Mouse (Mus musculus): ENCODE measurements around the gene Pde4dip. TPM values are rescaled to one million over a fixed set of nuclear protein-coding genes. Genes with fewer than 3 reads are reported as not detected.
A peak's percentile ranks its signal among the peaks of the same experiment; 100 is the strongest.

Pde4dip gene
- polyA plus RNA-seq, 1 experiment: 56.2 TPM

DNA sequence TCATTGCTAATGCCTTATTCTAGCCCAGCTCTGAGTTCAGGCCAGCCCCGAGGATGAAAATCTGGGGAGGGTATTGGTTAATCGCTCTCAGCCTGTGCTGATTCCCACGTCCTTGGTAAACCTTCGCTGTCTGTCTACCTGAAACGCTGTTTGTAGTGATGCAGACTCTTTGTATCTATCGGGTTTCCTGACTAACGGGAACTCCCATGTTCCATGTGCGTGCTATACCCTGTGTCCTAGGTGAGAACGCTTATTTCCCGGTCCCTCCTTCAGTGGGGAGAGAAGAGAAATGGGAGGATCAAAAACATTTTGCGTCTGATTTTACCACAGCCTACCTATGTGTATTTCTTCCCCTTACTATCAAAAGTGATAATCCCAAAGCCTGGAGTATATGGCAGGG, 44.3 kb upstream of the Pde4dip start:
- Histone ChIP-seq H3K27ac (ENCODE audit: control insufficient read depth, insufficient read depth, low read length) (no peak overlapping the region), H3K27me3 (ENCODE audit: control insufficient read depth, insufficient read depth, low read length) (no peaks in the 10 kb centered on the region), H3K36me3 (ENCODE audit: control insufficient read depth, insufficient read depth, low read length) (no peaks in the 10 kb centered on the region), H3K4me1 (replicated peaks; ENCODE audit: control insufficient read depth, insufficient read depth, low read length) (peaks cover 26% of the 10 kb centered on the region), H3K4me3 (ENCODE audit: control insufficient read depth, insufficient read depth, low read length) (no peak overlapping the region)
- 12% methylated on average over 11 of the region's 11 CpGs for WGBS
- DNase-seq: no peak
- TF ChIP-seq CTCF (IDR thresholded peaks at IDR 0.05; ENCODE audit: borderline replicate concordance, control insufficient read depth, extremely low read depth, insufficient read depth, low read length, poor library complexity) (no peak), POLR2A (IDR thresholded peaks at IDR 0.05; ENCODE audit: control insufficient read depth, extremely low read depth, insufficient read depth, low read length, poor library complexity) (no peak)

DNA sequence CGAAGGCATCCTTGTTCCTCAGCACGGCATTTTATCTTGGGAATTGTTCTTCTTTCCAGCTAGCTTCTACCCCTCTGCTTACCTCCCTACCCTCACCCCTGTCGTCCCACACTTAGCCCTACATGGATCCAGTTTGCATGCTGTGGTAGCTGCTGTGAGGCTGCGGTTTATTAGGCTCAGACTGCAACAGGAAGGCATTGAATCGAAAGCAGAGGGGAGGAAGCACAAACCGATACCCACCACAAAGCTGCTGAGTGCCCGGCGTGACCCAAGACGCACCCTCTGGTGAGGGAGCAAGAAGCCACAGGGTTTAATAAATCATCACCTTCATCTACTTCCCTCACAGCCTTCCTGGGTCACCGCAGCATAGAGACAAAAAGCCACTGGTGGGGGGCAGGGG, 43.6 kb upstream of the Pde4dip start:
- Histone ChIP-seq H3K27me3 (ENCODE audit: control insufficient read depth, insufficient read depth, low read length) (no peaks in the 10 kb centered on the region), H3K36me3 (ENCODE audit: control insufficient read depth, insufficient read depth, low read length) (no peaks in the 10 kb centered on the region), H3K27ac (ENCODE audit: control insufficient read depth, insufficient read depth, low read length) (no peak overlapping the region), H3K4me1 (replicated peaks; ENCODE audit: control insufficient read depth, insufficient read depth, low read length) (peaks cover 23% of the 10 kb centered on the region), H3K4me3 (ENCODE audit: control insufficient read depth, insufficient read depth, low read length) (peak overlapping the region; percentile 32)
- WGBS: under 1% methylated on average over 10 of the region's 10 CpGs
- peak; percentile 30 for DNase-seq
- TF ChIP-seq POLR2A (IDR thresholded peaks at IDR 0.05; ENCODE audit: control insufficient read depth, extremely low read depth, insufficient read depth, low read length, poor library complexity): no peak
- no peak for TF ChIP-seq CTCF (IDR thresholded peaks at IDR 0.05; ENCODE audit: borderline replicate concordance, control insufficient read depth, extremely low read depth, insufficient read depth, low read length, poor library complexity)

DNA sequence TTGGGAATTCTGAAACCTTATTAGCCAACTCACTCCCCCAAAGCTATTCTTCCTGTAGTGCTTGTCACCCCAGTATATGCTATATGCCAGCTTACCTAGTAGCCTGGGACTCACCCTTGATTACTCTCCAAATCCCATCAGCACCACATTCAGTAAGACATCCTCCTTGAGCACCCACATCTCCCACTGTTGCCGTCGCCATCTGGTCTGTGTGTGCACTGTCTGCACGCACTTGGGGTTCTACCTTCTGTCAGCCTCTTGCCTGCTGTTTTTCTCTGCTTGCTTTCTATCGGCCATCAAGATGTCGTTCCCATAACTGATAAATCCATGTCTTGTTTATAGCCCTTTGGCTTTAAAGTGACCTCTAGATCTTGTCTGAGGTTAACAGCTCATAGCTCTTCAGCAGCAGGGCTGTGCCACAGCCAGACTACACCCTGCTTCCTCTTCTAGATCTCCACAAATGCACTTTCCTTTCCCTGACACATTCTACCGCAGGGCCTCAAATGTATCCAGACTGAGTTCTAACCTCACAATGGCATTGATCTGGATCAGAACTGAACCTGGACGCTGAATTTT, 42.9 kb upstream of the Pde4dip start:
- no peak overlapping the region for H3K4me3 ChIP-seq (ENCODE audit: control insufficient read depth, insufficient read depth, low read length)
- peaks cover 22% of the 10 kb centered on the region for H3K4me1 ChIP-seq (replicated peaks; ENCODE audit: control insufficient read depth, insufficient read depth, low read length)
- 30% methylated on average over 7 of the region's 7 CpGs for WGBS
- H3K27ac ChIP-seq (ENCODE audit: control insufficient read depth, insufficient read depth, low read length): no peak overlapping the region
- H3K27me3 ChIP-seq (ENCODE audit: control insufficient read depth, insufficient read depth, low read length): no peaks in the 10 kb centered on the region
- no peak for DNase-seq
- TF ChIP-seq CTCF (IDR thresholded peaks at IDR 0.05; ENCODE audit: borderline replicate concordance, control insufficient read depth, extremely low read depth, insufficient read depth, low read length, poor library complexity) (no peak), POLR2A (IDR thresholded peaks at IDR 0.05; ENCODE audit: control insufficient read depth, extremely low read depth, insufficient read depth, low read length, poor library complexity) (no peak)
- H3K36me3 ChIP-seq (ENCODE audit: control insufficient read depth, insufficient read depth, low read length): no peaks in the 10 kb centered on the region

DNA sequence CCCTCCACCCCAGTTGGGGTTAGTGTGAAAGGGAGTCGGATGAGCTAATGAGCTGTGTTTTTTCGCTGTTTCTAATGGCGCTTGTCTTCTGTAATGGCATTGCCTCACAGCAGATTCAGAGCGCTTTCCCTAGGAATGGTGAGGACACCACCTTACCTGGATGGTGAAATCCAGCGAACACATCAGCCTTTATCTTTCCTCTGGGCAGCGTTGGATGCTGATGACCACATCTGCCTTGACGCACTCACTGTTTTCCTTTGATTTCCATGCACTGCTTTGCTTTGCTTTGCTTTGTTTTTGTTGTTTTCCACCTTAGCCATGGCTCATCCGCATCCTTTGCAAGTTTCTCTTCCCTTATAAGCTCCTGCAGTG, 42.3 kb upstream of the Pde4dip start:
- Histone ChIP-seq H3K4me3 (ENCODE audit: control insufficient read depth, insufficient read depth, low read length) (no peak overlapping the region), H3K36me3 (ENCODE audit: control insufficient read depth, insufficient read depth, low read length) (no peaks in the 10 kb centered on the region), H3K27ac (ENCODE audit: control insufficient read depth, insufficient read depth, low read length) (no peak overlapping the region), H3K4me1 (replicated peaks; ENCODE audit: control insufficient read depth, insufficient read depth, low read length) (peaks cover 22% of the 10 kb centered on the region), H3K27me3 (ENCODE audit: control insufficient read depth, insufficient read depth, low read length) (no peaks in the 10 kb centered on the region)
- no peak for DNase-seq
- no peak for TF ChIP-seq POLR2A (IDR thresholded peaks at IDR 0.05; ENCODE audit: control insufficient read depth, extremely low read depth, insufficient read depth, low read length, poor library complexity)
- TF ChIP-seq CTCF (IDR thresholded peaks at IDR 0.05; ENCODE audit: borderline replicate concordance, control insufficient read depth, extremely low read depth, insufficient read depth, low read length, poor library complexity): no peak
- 97% methylated on average over 8 of the region's 8 CpGs for whole genome bisulfite sequencing

DNA sequence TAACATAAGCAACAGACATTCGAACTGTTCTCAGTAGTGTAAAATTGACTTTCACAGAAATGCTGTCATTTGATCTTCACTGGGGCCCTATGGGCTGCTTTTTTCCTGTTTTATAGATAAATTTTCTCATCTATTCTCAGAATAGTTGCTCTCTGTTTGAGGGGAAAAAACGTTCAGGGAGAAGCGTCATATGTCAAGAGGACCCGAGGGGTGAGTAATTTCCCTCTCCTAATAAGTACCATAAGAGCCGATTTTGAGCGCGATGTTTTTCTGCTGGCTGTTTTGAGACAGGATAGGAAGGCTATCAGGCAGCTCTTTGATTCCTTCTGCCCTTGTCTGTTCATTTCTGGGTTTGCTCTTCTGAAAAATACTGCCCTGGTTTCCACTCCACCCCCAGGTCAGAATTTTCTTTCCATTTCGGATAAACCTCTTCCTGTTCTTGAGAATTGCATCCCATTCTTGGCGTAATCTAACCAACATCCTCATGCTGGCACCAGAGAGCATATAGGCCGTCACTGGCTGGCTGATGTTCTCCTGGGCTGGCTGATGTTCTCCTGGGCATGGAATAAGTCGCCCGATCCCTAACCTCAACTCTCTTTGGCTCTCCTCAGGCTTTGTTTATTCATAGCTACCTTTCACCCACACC, 41.8 kb upstream of the Pde4dip start:
- H3K4me3 ChIP-seq (ENCODE audit: control insufficient read depth, insufficient read depth, low read length): no peak overlapping the region
- H3K4me1 ChIP-seq (replicated peaks; ENCODE audit: control insufficient read depth, insufficient read depth, low read length): peaks cover 22% of the 10 kb centered on the region
- WGBS: 51% methylated on average over 12 of the region's 12 CpGs
- no peak for DNase-seq
- TF ChIP-seq POLR2A (IDR thresholded peaks at IDR 0.05; ENCODE audit: control insufficient read depth, extremely low read depth, insufficient read depth, low read length, poor library complexity): no peak
- no peak for TF ChIP-seq CTCF (IDR thresholded peaks at IDR 0.05; ENCODE audit: borderline replicate concordance, control insufficient read depth, extremely low read depth, insufficient read depth, low read length, poor library complexity)
- no peaks in the 10 kb centered on the region for H3K36me3 ChIP-seq (ENCODE audit: control insufficient read depth, insufficient read depth, low read length)
- no peak overlapping the region for H3K27ac ChIP-seq (ENCODE audit: control insufficient read depth, insufficient read depth, low read length)
- no peaks in the 10 kb centered on the region for H3K27me3 ChIP-seq (ENCODE audit: control insufficient read depth, insufficient read depth, low read length)

DNA sequence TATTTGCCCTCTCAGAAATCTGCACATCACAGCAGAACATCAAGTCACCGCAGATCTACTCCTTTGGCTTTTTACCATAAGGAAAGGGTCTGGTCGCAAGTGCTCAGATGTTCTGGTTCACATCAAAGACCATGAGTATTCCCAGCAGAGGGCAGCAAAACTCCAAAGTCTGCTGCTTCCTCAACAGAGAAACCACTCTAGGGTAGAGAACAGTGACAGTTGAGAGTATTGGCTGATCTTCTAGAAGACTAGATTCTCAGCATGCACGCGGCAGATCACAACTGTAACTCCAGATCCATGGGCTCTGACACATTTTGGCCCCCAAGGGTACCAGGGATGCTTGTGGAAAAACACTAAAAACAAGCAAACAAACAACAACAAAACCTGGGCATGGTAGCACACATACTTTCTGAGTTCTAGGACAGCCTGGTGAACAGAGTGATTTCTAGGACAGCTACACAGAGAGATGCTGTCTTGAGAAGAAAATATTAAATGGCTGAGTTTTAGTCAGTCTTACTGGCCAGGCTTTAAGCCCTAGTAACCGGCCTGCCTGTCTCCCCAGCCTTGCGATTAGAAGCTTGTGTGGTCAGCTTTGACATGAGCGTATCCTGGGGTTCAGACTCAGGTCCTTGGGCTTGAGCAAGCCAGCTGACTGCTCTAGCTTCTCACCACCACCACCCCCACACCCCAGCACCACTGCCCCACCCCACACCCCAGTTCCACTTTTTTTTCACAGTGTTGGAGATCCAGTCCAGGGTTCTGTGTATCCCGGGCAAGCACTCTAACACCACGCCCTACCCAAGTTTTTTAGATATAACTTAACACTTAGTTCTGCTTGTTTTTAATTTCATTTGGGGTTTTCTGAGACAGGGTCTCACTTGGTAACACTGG, 40.7 kb upstream of the Pde4dip start:
- WGBS: 51% methylated on average over 9 of the region's 9 CpGs
- no peak for TF ChIP-seq POLR2A (IDR thresholded peaks at IDR 0.05; ENCODE audit: control insufficient read depth, extremely low read depth, insufficient read depth, low read length, poor library complexity)
- TF ChIP-seq CTCF (IDR thresholded peaks at IDR 0.05; ENCODE audit: borderline replicate concordance, control insufficient read depth, extremely low read depth, insufficient read depth, low read length, poor library complexity): no peak
- Histone ChIP-seq H3K4me1 (replicated peaks; ENCODE audit: control insufficient read depth, insufficient read depth, low read length) (peaks cover 22% of the 10 kb centered on the region), H3K36me3 (ENCODE audit: control insufficient read depth, insufficient read depth, low read length) (no peaks in the 10 kb centered on the region), H3K27ac (ENCODE audit: control insufficient read depth, insufficient read depth, low read length) (no peak overlapping the region), H3K27me3 (ENCODE audit: control insufficient read depth, insufficient read depth, low read length) (no peaks in the 10 kb centered on the region), H3K4me3 (ENCODE audit: control insufficient read depth, insufficient read depth, low read length) (no peak overlapping the region)
- peak; percentile 76 for DNase-seq
